5 mouse cellular contexts compared by ENCODE assay signal in the genomic region with DNA sequence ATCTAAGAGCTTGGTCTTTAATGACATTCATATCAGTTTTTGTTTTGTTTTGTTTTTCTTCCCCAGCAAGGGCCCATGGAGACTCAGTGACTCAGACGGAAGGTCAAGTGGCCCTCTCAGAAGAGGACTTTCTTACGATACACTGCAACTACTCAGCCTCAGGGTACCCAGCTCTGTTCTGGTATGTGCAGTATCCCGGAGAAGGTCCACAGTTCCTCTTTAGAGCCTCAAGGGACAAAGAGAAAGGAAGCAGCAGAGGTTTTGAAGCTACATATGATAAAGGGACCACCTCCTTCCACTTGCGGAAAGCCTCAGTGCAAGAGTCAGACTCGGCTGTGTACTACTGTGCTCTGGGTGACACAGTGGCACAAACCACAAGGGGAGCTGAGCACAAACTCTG.
ATAC-seq lines count a peak whose summit lies in the region.

No protein-coding gene starts in this region.

- peak; percentile 41 for ATAC-seq in CD4-positive, CD25-positive, alpha-beta regulatory T cell, adult 4 months
- peak; percentile 54; the same call in 1 of the 2 replicates for ATAC-seq in erythroid progenitor cell, adult 5-6 weeks (replicated peaks; ENCODE audit: low FRiP score, poor library complexity, severe bottlenecking)
- peak; percentile 64 to 67 for ATAC-seq in hematopoietic stem cell, adult 5-6 weeks (replicated peaks in 1 of 2; ENCODE audit: insufficient read depth in 1 of 2, low FRiP score in 2 of 2, low TSS enrichment in 1 of 2, low read depth in 1 of 2, poor library complexity in 2 of 2, severe bottlenecking in 2 of 2)
- peak; percentile 54; the same call in 1 of the 2 replicates for ATAC-seq in megakaryocyte, adult 5-6 weeks (ENCODE audit: poor library complexity, severe bottlenecking)
- peak; percentile 56 for ATAC-seq in megakaryocyte-erythroid progenitor cell, adult 5-6 weeks (replicated peaks; ENCODE audit: low FRiP score, low TSS enrichment, poor library complexity, severe bottlenecking)

Comparison
In these comparisons a context has a peak if more than half of its experiments do, and no peak if none do; other contexts are left out.
1. Peak in every context shown above with its lines: ATAC-seq.